Mouse (Mus musculus) intestine, embryonic 15.5 days (tissue): ENCODE measurements around the gene Tnrc6a. TPM values are rescaled to one million over a fixed set of nuclear protein-coding genes. Genes with fewer than 3 reads are reported as not detected.

Experiments
- ATAC-seq: fragments of 200-750 bp; cut with Nextera tagmentation; 2 replicates; pipeline ENCODE4 v1.8.0; 2017; ENCODE audit warnings: moderate TSS enrichment, moderate library complexity
- H3K27ac ChIP-seq: fragments of 300-500 bp; sonication (generic); 2 replicates; pipeline ENCODE4 v1.5.1; 2015; ENCODE audit warnings: mild to moderate bottlenecking, inconsistent platforms
- H3K27me3 ChIP-seq: fragments of 300-500 bp; sonication (generic); replicated peaks from 2 replicates; pipeline ENCODE4 v1.6.1; 2015; ENCODE audit warnings: inconsistent platforms
- H3K36me3 ChIP-seq: fragments of 300-500 bp; sonication (generic); 2 replicates; pipeline ENCODE4 v1.6.1; 2015; ENCODE audit warnings: inconsistent platforms
- H3K4me1 ChIP-seq: fragments of 300-500 bp; sonication (generic); replicated peaks from 2 replicates; pipeline ENCODE4 v1.6.1; 2015; ENCODE audit warnings: inconsistent platforms
- H3K4me2 ChIP-seq: fragments of 300-500 bp; sonication (generic); replicated peaks from 2 replicates; pipeline ENCODE4 v1.6.1; 2015; ENCODE audit warnings: mild to moderate bottlenecking, inconsistent platforms
- H3K4me3 ChIP-seq: fragments of 300-500 bp; sonication (generic); replicated peaks from 2 replicates; pipeline ENCODE4 v1.5.1; 2015; ENCODE audit warnings: inconsistent platforms
- H3K9ac ChIP-seq: fragments of 300-500 bp; sonication (generic); 2 replicates; pipeline ENCODE4 v1.6.1; 2015; ENCODE audit warnings: inconsistent platforms
- H3K9me3 ChIP-seq: fragments of 300-500 bp; sonication (generic); 2 replicates; pipeline ENCODE4 v1.6.1; 2016; ENCODE audit warnings: inconsistent platforms
- WGBS: fragments of 180-500 bp; shearing (Covaris S2); methylation state at CpG from one replicate; pipeline ENCODE4 v1.1.7; 2015; 5-methylcytosine and 5-hydroxymethylcytosine counted together
- polyA plus RNA-seq: library from polyadenylated mRNA; unstranded; fragments of >200 nt; fragmentation: Nextera tagmentation; extraction: Ambion mirVana; gene quantifications from 2 replicates; pipeline ENCODE4 v1.2.1, GENCODE M21; 2015

Gene Tnrc6a
- polyA plus RNA-seq, 1 experiment from 2014 or later: 38.3 TPM

- WGBS: 13% methylated on average over 1 of the region's 1 CpGs
- Histone ChIP-seq H3K4me2 (no peak overlapping the region), H3K27ac (no peak overlapping the region), H3K36me3 (no peaks in the 10 kb centered on the region), H3K27me3 (no peaks in the 10 kb centered on the region), H3K9me3 (no peaks in the 10 kb centered on the region), H3K4me3 (no peak overlapping the region), H3K9ac (no peak overlapping the region), H3K4me1 (peaks cover 11% of the 10 kb centered on the region; the same call in 1 of the 2 replicates)
- no peak for ATAC-seq
These were observed 4.3 kb downstream of the Tnrc6a start for GRCm38 (mm10) chr7:123127981-123128380.

- no peaks in the 10 kb centered on the region for H3K36me3 ChIP-seq
- peaks cover 11% of the 10 kb centered on the region; the same call in 1 of the 2 replicates for H3K4me1 ChIP-seq
- no peak overlapping the region for H3K4me2 ChIP-seq
- H3K27ac ChIP-seq: no peak overlapping the region
- no peaks in the 10 kb centered on the region for H3K27me3 ChIP-seq
- WGBS: 52% methylated on average over 2 of the region's 2 CpGs
- no peak overlapping the region for H3K4me3 ChIP-seq
- no peak for ATAC-seq
- H3K9ac ChIP-seq: no peak overlapping the region
- H3K9me3 ChIP-seq: no peaks in the 10 kb centered on the region
These were observed 5.4 kb downstream of the Tnrc6a start for GRCm38 (mm10) chr7:123129061-123129460.

- Histone ChIP-seq H3K4me2 (no peak overlapping the region), H3K9me3 (no peaks in the 10 kb centered on the region), H3K27me3 (no peaks in the 10 kb centered on the region), H3K4me1 (peaks cover 19% of the 10 kb centered on the region; the same call in 1 of the 2 replicates), H3K27ac (no peak overlapping the region), H3K9ac (no peak overlapping the region), H3K4me3 (no peak overlapping the region), H3K36me3 (no peaks in the 10 kb centered on the region)
- no peak for ATAC-seq
- 32% methylated on average over 2 of the region's 2 CpGs for WGBS
These were observed 6.5 kb downstream of the Tnrc6a start for GRCm38 (mm10) chr7:123130198-123130597.

GRCm38 (mm10) chr7:123132401-123132800, 8.7 kb downstream of the Tnrc6a start:
- H3K9ac ChIP-seq: no peak overlapping the region

GRCm38 (mm10) chr7:123134876-123135275, 11.2 kb downstream of the Tnrc6a start:
- peaks cover 2% of the 10 kb centered on the region for H3K36me3 ChIP-seq
- H3K27me3 ChIP-seq: no peaks in the 10 kb centered on the region
- peaks cover 25% of the 10 kb centered on the region; the same call in 1 of the 2 replicates for H3K4me1 ChIP-seq
- no peak for ATAC-seq
- 43% methylated on average over 2 of the region's 2 CpGs for WGBS
- no peaks in the 10 kb centered on the region for H3K9me3 ChIP-seq
- no peak overlapping the region for H3K4me3 ChIP-seq
- H3K27ac ChIP-seq: no peak overlapping the region
- no peak overlapping the region for H3K9ac ChIP-seq
- H3K4me2 ChIP-seq: no peak overlapping the region

More at GRCm38 (mm10) chr7:123132401-123132800, 8.7 kb downstream of the Tnrc6a start:
- Histone ChIP-seq H3K4me3 (no peak overlapping the region), H3K27me3 (no peaks in the 10 kb centered on the region), H3K9me3 (no peaks in the 10 kb centered on the region), H3K27ac (no peak overlapping the region), H3K4me1 (peaks cover 27% of the 10 kb centered on the region; the same call in 1 of the 2 replicates), H3K4me2 (no peak overlapping the region), H3K36me3 (no peaks in the 10 kb centered on the region; the same call in 1 of the 2 replicates)
- 78% methylated on average over 2 of the region's 2 CpGs for WGBS
- ATAC-seq: no peak

GRCm38 (mm10) chr7:123135655-123136054, 12.0 kb downstream of the Tnrc6a start:
- Histone ChIP-seq H3K4me2 (no peak overlapping the region), H3K4me1 (peaks cover 23% of the 10 kb centered on the region; the same call in 1 of the 2 replicates), H3K9me3 (no peaks in the 10 kb centered on the region), H3K4me3 (no peak overlapping the region), H3K36me3 (peaks cover 2% of the 10 kb centered on the region), H3K9ac (no peak overlapping the region), H3K27me3 (no peaks in the 10 kb centered on the region), H3K27ac (no peak overlapping the region)
- 73% methylated on average over 3 of the region's 3 CpGs for WGBS
- ATAC-seq: no peak

GRCm38 (mm10) chr7:123138001-123138400, 14.3 kb downstream of the Tnrc6a start:
- no peak for ATAC-seq
- no peak overlapping the region for H3K27ac ChIP-seq
- no peaks in the 10 kb centered on the region for H3K27me3 ChIP-seq
- WGBS: 80% methylated on average over 4 of the region's 4 CpGs
- no peak overlapping the region for H3K4me3 ChIP-seq
- H3K9ac ChIP-seq: no peak overlapping the region
- H3K4me2 ChIP-seq: no peak overlapping the region
- H3K9me3 ChIP-seq: no peaks in the 10 kb centered on the region
- H3K36me3 ChIP-seq: peaks cover 2% of the 10 kb centered on the region
- peaks cover 22% of the 10 kb centered on the region; the same call in 1 of the 2 replicates for H3K4me1 ChIP-seq

GRCm38 (mm10) chr7:123146141-123146846, 22.6 kb downstream of the Tnrc6a start:
- no peaks in the 10 kb centered on the region; the same call in 1 of the 2 replicates for H3K36me3 ChIP-seq
- no peaks in the 10 kb centered on the region for H3K9me3 ChIP-seq
- H3K9ac ChIP-seq: no peak overlapping the region
- H3K4me3 ChIP-seq: no peak overlapping the region
- no peaks in the 10 kb centered on the region for H3K27me3 ChIP-seq
- ATAC-seq: no peak
- 82% methylated on average over 10 of the region's 10 CpGs for WGBS
- no peak overlapping the region for H3K4me2 ChIP-seq
- H3K27ac ChIP-seq: no peak overlapping the region
- no peaks in the 10 kb centered on the region for H3K4me1 ChIP-seq

GRCm38 (mm10) chr7:123147787-123148186, 24.1 kb downstream of the Tnrc6a start:
- H3K9me3 ChIP-seq: no peaks in the 10 kb centered on the region
- ATAC-seq: no peak
- no peak overlapping the region for H3K4me2 ChIP-seq
- H3K4me3 ChIP-seq: no peak overlapping the region
- no peaks in the 10 kb centered on the region for H3K27me3 ChIP-seq
- no peaks in the 10 kb centered on the region; the same call in 1 of the 2 replicates for H3K36me3 ChIP-seq
- H3K27ac ChIP-seq: no peak overlapping the region
- no peaks in the 10 kb centered on the region for H3K4me1 ChIP-seq
- no peak overlapping the region for H3K9ac ChIP-seq
- WGBS: 94% methylated on average over 2 of the region's 2 CpGs

GRCm38 (mm10) chr7:123148935-123149334, 25.2 kb downstream of the Tnrc6a start:
- Histone ChIP-seq H3K9me3 (no peaks in the 10 kb centered on the region), H3K4me2 (no peak overlapping the region), H3K36me3 (no peaks in the 10 kb centered on the region; the same call in 1 of the 2 replicates), H3K27me3 (no peaks in the 10 kb centered on the region), H3K4me1 (no peaks in the 10 kb centered on the region), H3K9ac (no peak overlapping the region), H3K27ac (no peak overlapping the region), H3K4me3 (no peak overlapping the region)
- ATAC-seq: no peak
- 82% methylated on average over 9 of the region's 9 CpGs for WGBS

- Histone ChIP-seq H3K27me3 (no peaks in the 10 kb centered on the region), H3K9ac (no peak overlapping the region), H3K4me1 (no peaks in the 10 kb centered on the region), H3K4me2 (no peak overlapping the region), H3K9me3 (no peaks in the 10 kb centered on the region), H3K4me3 (no peak overlapping the region), H3K27ac (no peak overlapping the region), H3K36me3 (peaks cover 32% of the 10 kb centered on the region)
- 95% methylated on average over 10 of the region's 10 CpGs for WGBS
- ATAC-seq: no peak
These were observed 38.7 kb downstream of the Tnrc6a start for GRCm38 (mm10) chr7:123162346-123162745.

GRCm38 (mm10) chr7:123167436-123167835, 43.8 kb downstream of the Tnrc6a start:
- H3K36me3 ChIP-seq: peaks cover 65% of the 10 kb centered on the region
- WGBS: 85% methylated on average over 2 of the region's 2 CpGs

GRCm38 (mm10) chr7:123169618-123170017, 45.9 kb downstream of the Tnrc6a start:
- H3K27me3 ChIP-seq: no peaks in the 10 kb centered on the region
- no peak overlapping the region for H3K4me3 ChIP-seq
- no peaks in the 10 kb centered on the region for H3K9me3 ChIP-seq
- no peak overlapping the region for H3K4me2 ChIP-seq
- no peaks in the 10 kb centered on the region for H3K4me1 ChIP-seq
- H3K9ac ChIP-seq: no peak overlapping the region
- no peak for ATAC-seq
- 98% methylated on average over 2 of the region's 2 CpGs for WGBS
- no peak overlapping the region for H3K27ac ChIP-seq
- peaks cover 61% of the 10 kb centered on the region for H3K36me3 ChIP-seq

More at GRCm38 (mm10) chr7:123167436-123167835, 43.8 kb downstream of the Tnrc6a start:
- ATAC-seq: no peak
- Histone ChIP-seq H3K27me3 (no peaks in the 10 kb centered on the region), H3K27ac (no peak overlapping the region), H3K4me2 (no peak overlapping the region), H3K4me3 (no peak overlapping the region), H3K4me1 (no peaks in the 10 kb centered on the region), H3K9me3 (no peaks in the 10 kb centered on the region), H3K9ac (no peak overlapping the region)
